Mouse (Mus musculus) testis, adult 2 months (tissue): Measurements from ENCODE around the gene Ahnak. TPM values are rescaled to one million over a fixed set of nuclear protein-coding genes. Genes with fewer than 3 reads are reported as not detected.

Source experiments
- H3K27ac ChIP-seq: fragments of 200-500 bp; 2 replicates; pipeline ENCODE4 v1.5.1; 2012; ENCODE audit warnings: low read depth, low read length; ENCODE audit not compliant: control insufficient read depth, insufficient read depth
- H3K27me3 ChIP-seq: fragments of 200-500 bp; 2 replicates; pipeline ENCODE4 v1.6.1; 2012; ENCODE audit warnings: mild to moderate bottlenecking, low read length, moderate library complexity; ENCODE audit not compliant: control insufficient read depth, insufficient read depth
- H3K36me3 ChIP-seq: fragments of 200-500 bp; 2 replicates; pipeline ENCODE4 v1.6.1; 2012; ENCODE audit warnings: mild to moderate bottlenecking, low read length; ENCODE audit not compliant: control insufficient read depth, insufficient read depth
- H3K4me1 ChIP-seq: fragments of 200-500 bp; 2 replicates; pipeline ENCODE4 v1.6.1; 2012; ENCODE audit warnings: low read length; ENCODE audit not compliant: control insufficient read depth, insufficient read depth
- H3K4me3 ChIP-seq: fragments of 200-500 bp; 2 replicates; pipeline ENCODE4 v1.5.1; 2012; ENCODE audit warnings: low read depth, mild to moderate bottlenecking, low read length, moderate library complexity, mixed read lengths; ENCODE audit not compliant: control insufficient read depth
- CTCF ChIP-seq: fragments of 200-500 bp; IDR thresholded peaks from 2 replicates; pipeline ENCODE4 v1.5.1; 2012; ENCODE audit warnings: low read depth, mild to moderate bottlenecking, inconsistent platforms, low read length, moderate library complexity; ENCODE audit not compliant: control insufficient read depth, insufficient read depth, insufficient replicate concordance
- POLR2A ChIP-seq: fragments of 200-500 bp; IDR thresholded peaks from 2 replicates; pipeline ENCODE4 v1.6.1; 2012; ENCODE audit warnings: low read depth, mild to moderate bottlenecking, inconsistent platforms, low read length, moderate library complexity; ENCODE audit not compliant: control insufficient read depth
- polyA plus RNA-seq: library from polyadenylated mRNA; depleted of rRNA; stranded (reverse); fragments of >200 nt; gene quantifications from 2 replicates; pipeline ENCODE4 v1.2.3, GENCODE M21; 2012

The Ahnak gene
- polyA plus RNA-seq, 1 experiment, result 1.6 TPM

- H3K27ac ChIP-seq, result no peak overlapping the region
- no peaks in the 10 kb centered on the region for H3K27me3 ChIP-seq
- H3K4me1 ChIP-seq, result peaks cover 4% of the 10 kb centered on the region; the same call in 1 of the 2 replicates
- no peaks in the 10 kb centered on the region for H3K36me3 ChIP-seq
- TF ChIP-seq CTCF, result no peak
- no peak for TF ChIP-seq POLR2A
- no peak overlapping the region for H3K4me3 ChIP-seq
Measured at GRCm38 (mm10) chr19:9095111-9095510, 106.0 kb downstream of the Ahnak start.

GRCm38 (mm10) chr19:9097441-9097840 lies 108.4 kb downstream of the Ahnak start:
- H3K27ac ChIP-seq, result no peak overlapping the region
- H3K4me3 ChIP-seq, result no peak overlapping the region
- H3K36me3 ChIP-seq, result no peaks in the 10 kb centered on the region
- H3K27me3 ChIP-seq, result no peaks in the 10 kb centered on the region
- TF ChIP-seq CTCF, result no peak
- TF ChIP-seq POLR2A, result no peak
- H3K4me1 ChIP-seq, result peaks cover 4% of the 10 kb centered on the region; the same call in 1 of the 2 replicates

GRCm38 (mm10) chr19:9099751-9100150 lies 110.7 kb downstream of the Ahnak start:
- TF ChIP-seq POLR2A (no peak), CTCF (no peak)
- H3K27me3 ChIP-seq, result no peaks in the 10 kb centered on the region
- peak overlapping the region; percentile 82 for H3K27ac ChIP-seq
- no peak overlapping the region for H3K4me3 ChIP-seq
- H3K4me1 ChIP-seq, result peaks cover 4% of the 10 kb centered on the region; the same call in 1 of the 2 replicates
- no peaks in the 10 kb centered on the region for H3K36me3 ChIP-seq

- H3K4me1 ChIP-seq, result peaks cover 4% of the 10 kb centered on the region; the same call in 1 of the 2 replicates
- no peak overlapping the region for H3K4me3 ChIP-seq
- H3K27me3 ChIP-seq, result no peaks in the 10 kb centered on the region
- no peaks in the 10 kb centered on the region for H3K36me3 ChIP-seq
- no peak for TF ChIP-seq POLR2A
- no peak for TF ChIP-seq CTCF
- peak overlapping the region; percentile 82 for H3K27ac ChIP-seq
Measured at GRCm38 (mm10) chr19:9100297-9101061, 111.4 kb downstream of the Ahnak start.

- no peaks in the 10 kb centered on the region for H3K27me3 ChIP-seq
- H3K4me3 ChIP-seq, result no peak overlapping the region
- H3K27ac ChIP-seq, result peak overlapping the region; percentile 73; the same call in 1 of the 2 replicates
- peaks cover 4% of the 10 kb centered on the region; the same call in 1 of the 2 replicates for H3K4me1 ChIP-seq
- TF ChIP-seq CTCF, result no peak
- TF ChIP-seq POLR2A, result no peak
- no peaks in the 10 kb centered on the region for H3K36me3 ChIP-seq
Measured at GRCm38 (mm10) chr19:9101062-9101457, 112.0 kb downstream of the Ahnak start.

- TF ChIP-seq CTCF (no peak), POLR2A (no peak)
- H3K36me3 ChIP-seq, result no peaks in the 10 kb centered on the region
- no peak overlapping the region for H3K4me3 ChIP-seq
- peaks cover 8% of the 10 kb centered on the region; the same call in 1 of the 2 replicates for H3K4me1 ChIP-seq
- no peaks in the 10 kb centered on the region for H3K27me3 ChIP-seq
- no peak overlapping the region for H3K27ac ChIP-seq
Measured at GRCm38 (mm10) chr19:9103986-9104385, 114.9 kb downstream of the Ahnak start.

GRCm38 (mm10) chr19:9105101-9105685 lies 116.1 kb downstream of the Ahnak start:
- H3K27ac ChIP-seq, result no peak overlapping the region

More at GRCm38 (mm10) chr19:9105101-9105685, 116.1 kb downstream of the Ahnak start:
- H3K36me3 ChIP-seq, result no peaks in the 10 kb centered on the region
- no peak for TF ChIP-seq CTCF
- no peak for TF ChIP-seq POLR2A
- no peak overlapping the region for H3K4me3 ChIP-seq
- no peaks in the 10 kb centered on the region for H3K27me3 ChIP-seq
- peaks cover 4% of the 10 kb centered on the region; the same call in 1 of the 2 replicates for H3K4me1 ChIP-seq
